Mouse (Mus musculus) T-helper 17 cell (primary cell): ENCODE data around the gene Cubn.

Experiments used
- in situ Hi-C, 2 experiments: fragments of 300-600 bp; cut with MboI, MseI; formaldehyde crosslinking; loops; 1 replicate in 1 of 2; 2 replicates in 1 of 2; pipeline ENCODE4 v1.15.1; 2025; ENCODE audit warnings: high pct_unique_total_duplicates in 2 of 2

The Cubn gene

GRCm38 (mm10) chr2:13409767-13410519 is 81.7 kb downstream of the Cubn start:
- in situ Hi-C loops, result loop anchor here in 1 of 2 experiments (25.0 kb wide), 1 partner anchor 1773 kb away; the partner anchor contains the start of genes Gm17490 and Il2ra

GRCm38 (mm10) chr2:13408333-13408732 is 83.3 kb downstream of the Cubn start:
- in situ Hi-C loops, result loop anchor here in 1 of 2 experiments (25.0 kb wide), 1 partner anchor 1771 kb away; the partner anchor contains the start of genes Gm17490 and Il2ra

- in situ Hi-C loops, result loop anchor here in 1 of 2 experiments (25.0 kb wide), 1 partner anchor 1770 kb away; the partner anchor contains the start of genes Gm17490 and Il2ra
These were observed 83.9 kb downstream of the Cubn start for GRCm38 (mm10) chr2:13407698-13408097.

- in situ Hi-C loops, result loop anchor here in 1 of 2 experiments (25.0 kb wide), 1 partner anchor 1770 kb away; the partner anchor contains the start of genes Gm17490 and Il2ra
These were observed 84.3 kb downstream of the Cubn start for GRCm38 (mm10) chr2:13407272-13407671.

GRCm38 (mm10) chr2:13404986-13405678 is 86.5 kb downstream of the Cubn start:
- in situ Hi-C loops, result loop anchor here in 1 of 2 experiments (25.0 kb wide), 1 partner anchor 1768 kb away; the partner anchor contains the start of genes Gm17490 and Il2ra

- in situ Hi-C loops, result loop anchor here in 1 of 2 experiments (25.0 kb wide), 1 partner anchor 1764 kb away; the partner anchor contains the start of genes Gm17490 and Il2ra
These were observed 90.8 kb downstream of the Cubn start for GRCm38 (mm10) chr2:13400831-13401230.

GRCm38 (mm10) chr2:13399480-13400072 is 92.0 kb downstream of the Cubn start:
- in situ Hi-C loops, result loop anchor here in 1 of 2 experiments (25.0 kb wide), 1 partner anchor 1762 kb away; the partner anchor contains the start of genes Gm17490 and Il2ra

GRCm38 (mm10) chr2:13398955-13399354 is 92.7 kb downstream of the Cubn start:
- in situ Hi-C loops, result no loop called here

- in situ Hi-C loops, result no loop called here
These were observed 93.1 kb downstream of the Cubn start for GRCm38 (mm10) chr2:13398551-13398950.

GRCm38 (mm10) chr2:13396124-13396540 is 95.5 kb downstream of the Cubn start:
- in situ Hi-C loops, result no loop called here

GRCm38 (mm10) chr2:13391018-13391417 is 100.6 kb downstream of the Cubn start:
- in situ Hi-C loops, result no loop called here

GRCm38 (mm10) chr2:13386631-13387030 is 105.0 kb downstream of the Cubn start:
- in situ Hi-C loops, result no loop called here

- in situ Hi-C loops, result no loop called here
These were observed 105.9 kb downstream of the Cubn start for GRCm38 (mm10) chr2:13385542-13386345.

GRCm38 (mm10) chr2:13384775-13385541 is 106.7 kb downstream of the Cubn start:
- in situ Hi-C loops, result no loop called here

- in situ Hi-C loops, result no loop called here
These were observed 115.4 kb downstream of the Cubn start for GRCm38 (mm10) chr2:13376166-13376565.

- in situ Hi-C loops, result no loop called here
These were observed 118.3 kb downstream of the Cubn start for GRCm38 (mm10) chr2:13373291-13373690.

GRCm38 (mm10) chr2:13372825-13373224 is 118.8 kb downstream of the Cubn start:
- in situ Hi-C loops, result no loop called here

GRCm38 (mm10) chr2:13372256-13372824 is 119.3 kb downstream of the Cubn start:
- in situ Hi-C loops, result no loop called here

- in situ Hi-C loops, result no loop called here
These were observed 119.8 kb downstream of the Cubn start for GRCm38 (mm10) chr2:13371797-13372170.
